Mouse (Mus musculus) CH12.LX (cell line): ENCODE measurements at regions not wholly inside any gene's neighbourhood (a gene's known extent, or its start where the extent isn't known, plus 50 kb on each side); places are given as distances from the start of the nearest gene placed in this dataset.

Experiments
- DNase-seq: peaks from one replicate; pipeline ENCODE4 v3.0.0-alpha.2; 2013; ENCODE audit errors: extremely low read depth
- H3K27ac ChIP-seq: 2 replicates; pipeline ENCODE4 v1.5.1; 2012; ENCODE audit warnings: low read depth, mild to moderate bottlenecking, control low read depth, moderate library complexity; ENCODE audit not compliant: insufficient read depth
- H3K27me3 ChIP-seq: replicated peaks from 2 replicates; pipeline ENCODE3; 2012; ENCODE audit warnings: inconsistent platforms
- H3K36me3 ChIP-seq, 2 experiments: replicated peaks in 1 of 2; 2 replicates each; pipeline versions ENCODE3 to v1.6.1; 2012; ENCODE audit warnings: inconsistent platforms in 1 of 2, low read length in 1 of 2, mild to moderate bottlenecking in 1 of 2, mixed read lengths in 1 of 2, moderate library complexity in 1 of 2; ENCODE audit not compliant: control insufficient read depth in 1 of 2, insufficient read depth in 1 of 2
- H3K4me1 ChIP-seq, 2 experiments: 2 replicates each; pipeline ENCODE4 v1.6.1; 2012; ENCODE audit warnings: inconsistent platforms in 1 of 2, moderate library complexity in 1 of 2; ENCODE audit not compliant: insufficient read depth in 2 of 2, control insufficient read depth in 1 of 2
- H3K4me2 ChIP-seq: 2 replicates; pipeline ENCODE4 v1.6.1; 2012; ENCODE audit warnings: low read depth, mild to moderate bottlenecking, control low read depth; ENCODE audit not compliant: poor library complexity, insufficient read depth, severe bottlenecking
- H3K4me3 ChIP-seq, 3 experiments: fragments of 150-350 bp in 1 of 3; sonication (generic) in 1 of 3; replicated peaks in 1 of 3; 2 replicates each; pipeline versions ENCODE3 to v1.5.1; 2011 to 2012; ENCODE audit warnings: low read depth in 2 of 3, low read length in 2 of 3, mild to moderate bottlenecking in 2 of 3, moderate library complexity in 2 of 3, control low read depth in 1 of 3, improper control_type of control experiment in 1 of 3, inconsistent platforms in 1 of 3, mixed read lengths in 1 of 3; ENCODE audit not compliant: poor library complexity in 1 of 3
- H3K79me2 ChIP-seq: replicated peaks from 2 replicates; pipeline ENCODE4 v1.6.1; 2012; ENCODE audit warnings: mild to moderate bottlenecking, moderate library complexity; ENCODE audit not compliant: control insufficient read depth, poor library complexity, insufficient read depth, severe bottlenecking; ENCODE audit errors: extremely low read depth
- H3K9ac ChIP-seq: 2 replicates; pipeline ENCODE4 v1.6.1; 2012; ENCODE audit warnings: low read depth, mild to moderate bottlenecking, control low read depth, moderate library complexity; ENCODE audit not compliant: insufficient read depth
- H3K9me3 ChIP-seq: replicated peaks from 2 replicates; pipeline ENCODE3; 2012; ENCODE audit warnings: low read length, inconsistent platforms, mixed read lengths
- BHLHE40 ChIP-seq: IDR thresholded peaks from 2 replicates; pipeline ENCODE4 v1.6.1; 2011; ENCODE audit warnings: mild to moderate bottlenecking, low read depth, low read length, improper control_type of control experiment
- CHD1 ChIP-seq: IDR thresholded peaks from 2 replicates; pipeline ENCODE4 v1.6.1; 2012; ENCODE audit warnings: low read depth, low read length, improper control_type of control experiment, inconsistent platforms
- CHD2 ChIP-seq: IDR thresholded peaks from 2 replicates; pipeline ENCODE4 v1.6.1; 2011; ENCODE audit warnings: low read length, improper control_type of control experiment
- CTCF ChIP-seq, 2 experiments: IDR thresholded peaks in 1 of 2; conservative IDR thresholded peaks in 1 of 2; 2 replicates each; pipeline ENCODE4 v1.5.1; 2011 to 2012; ENCODE audit warnings: low read depth in 2 of 2, low read length in 2 of 2, improper control_type of control experiment in 1 of 2, inconsistent platforms in 1 of 2, mild to moderate bottlenecking in 1 of 2, moderate library complexity in 1 of 2
- E2F4 ChIP-seq: IDR thresholded peaks from 2 replicates; pipeline ENCODE4 v1.6.1; 2011; ENCODE audit warnings: low read depth, low read length, improper control_type of control experiment; ENCODE audit not compliant: insufficient replicate concordance
- ELF1 ChIP-seq: IDR thresholded peaks from 2 replicates; pipeline ENCODE4 v1.6.1; 2014; ENCODE audit warnings: low read depth, mild to moderate bottlenecking, inconsistent platforms, low read length, improper control_type of control experiment
- GABPA ChIP-seq: IDR thresholded peaks from 2 replicates; pipeline ENCODE4 v1.6.1; 2012; ENCODE audit warnings: low read depth, low read length, improper control_type of control experiment, inconsistent platforms; ENCODE audit not compliant: insufficient replicate concordance
- HCFC1 ChIP-seq: IDR thresholded peaks from 2 replicates; pipeline ENCODE4 v1.6.1; 2012; ENCODE audit warnings: low read depth, mild to moderate bottlenecking, inconsistent platforms, low read length, improper control_type of control experiment
- IRF4 ChIP-seq: IDR thresholded peaks from 2 replicates; pipeline ENCODE4 v1.6.1; 2014; ENCODE audit warnings: low read depth, mild to moderate bottlenecking, inconsistent platforms, low read length, improper control_type of control experiment
- MAX ChIP-seq: IDR thresholded peaks from 2 replicates; pipeline ENCODE4 v1.6.1; 2011; ENCODE audit warnings: low read length, improper control_type of control experiment
- MAZ ChIP-seq: IDR thresholded peaks from 2 replicates; pipeline ENCODE4 v1.6.1; 2012; ENCODE audit warnings: low read depth, mild to moderate bottlenecking, inconsistent platforms, low read length, improper control_type of control experiment, moderate library complexity
- MEF2A ChIP-seq: IDR thresholded peaks from 2 replicates; pipeline ENCODE4 v1.6.1; 2014; ENCODE audit warnings: low read depth, mild to moderate bottlenecking, inconsistent platforms, low read length, improper control_type of control experiment, borderline replicate concordance
- MXI1 ChIP-seq: IDR thresholded peaks from 2 replicates; pipeline ENCODE4 v1.6.1; 2011; ENCODE audit warnings: mild to moderate bottlenecking, low read depth, low read length, improper control_type of control experiment
- MYC ChIP-seq: IDR thresholded peaks from 2 replicates; pipeline ENCODE4 v1.6.1; 2011; ENCODE audit warnings: low read depth, mild to moderate bottlenecking, improper control_type of control experiment, low read length
- NELFE ChIP-seq: IDR thresholded peaks from 2 replicates; pipeline ENCODE4 v1.6.1; 2011; ENCODE audit warnings: low read depth, low read length, improper control_type of control experiment
- NRF1 ChIP-seq: IDR thresholded peaks from 2 replicates; pipeline ENCODE4 v1.6.1; 2014; ENCODE audit warnings: low read depth, mild to moderate bottlenecking, inconsistent platforms, low read length, improper control_type of control experiment, moderate library complexity
- PAX5 ChIP-seq: IDR thresholded peaks from 2 replicates; pipeline ENCODE4 v1.6.1; 2012; ENCODE audit warnings: low read length, inconsistent platforms, mixed read lengths
- POLR2AphosphoS2 ChIP-seq: IDR thresholded peaks from 2 replicates; pipeline ENCODE4 v1.6.1; 2011; ENCODE audit warnings: low read depth, low read length, improper control_type of control experiment
- RAD21 ChIP-seq: IDR thresholded peaks from 2 replicates; pipeline ENCODE4 v1.6.1; 2011; ENCODE audit warnings: low read depth, mild to moderate bottlenecking, low read length, improper control_type of control experiment, moderate library complexity
- RCOR1 ChIP-seq: conservative IDR thresholded peaks from 2 replicates; pipeline ENCODE4 v1.6.1; 2012; ENCODE audit warnings: low read depth, mild to moderate bottlenecking, inconsistent platforms, low read length, improper control_type of control experiment
- SMC3 ChIP-seq: IDR thresholded peaks from 2 replicates; pipeline ENCODE4 v1.6.1; 2011; ENCODE audit warnings: low read depth, low read length, improper control_type of control experiment
- UBTF ChIP-seq: IDR thresholded peaks from 2 replicates; pipeline ENCODE4 v1.6.1; 2012; ENCODE audit warnings: low read depth, mild to moderate bottlenecking, inconsistent platforms, low read length, improper control_type of control experiment, moderate library complexity
- USF1 ChIP-seq: IDR thresholded peaks from 2 replicates; pipeline ENCODE4 v1.6.1; 2014; ENCODE audit warnings: low read depth, mild to moderate bottlenecking, inconsistent platforms, low read length, improper control_type of control experiment
- ZC3H11A ChIP-seq: IDR thresholded peaks from 2 replicates; pipeline ENCODE4 v1.6.1; 2012; ENCODE audit warnings: low read depth, mild to moderate bottlenecking, inconsistent platforms, low read length, improper control_type of control experiment
- ZMIZ1 ChIP-seq: IDR thresholded peaks from 2 replicates; pipeline ENCODE4 v1.6.1; 2012; ENCODE audit warnings: low read depth, mild to moderate bottlenecking, inconsistent platforms, low read length, improper control_type of control experiment
- ZNF384 ChIP-seq: IDR thresholded peaks from 2 replicates; pipeline ENCODE4 v1.6.1; 2012; ENCODE audit warnings: low read depth, low read length, improper control_type of control experiment, inconsistent platforms
- dilution Hi-C: fragments of 300-500 bp; cut with MboI; formaldehyde crosslinking; loops from 2 replicates; pipeline ENCODE4 v1.14.3; 2020; ENCODE audit warnings: low sequenced_read_pairs; ENCODE audit not compliant: extremely low pct_unique_long_range_greater_than_20kb, extremely low pct_ligation_motif_present
- in situ Hi-C: fragments of 300-500 bp; cut with MboI; formaldehyde crosslinking; loops from 3 replicates; pipeline ENCODE4 v1.14.3; 2019; ENCODE audit warnings: low sequenced_read_pairs, low pct_ligation_motif_present, low pct_unique_long_range_greater_than_20kb, mixed read lengths

- no peak for TF ChIP-seq MXI1
- no peak for TF ChIP-seq POLR2AphosphoS2
- TF ChIP-seq HCFC1 = no peak
- TF ChIP-seq CHD1 = no peak
- TF ChIP-seq, all 38 proteins: peak for 0
- in situ Hi-C loops = no loop called here
Measured at GRCm38 (mm10) chr3:34496839-34497238, 153.4 kb upstream of the Sox2 start.

DNA sequence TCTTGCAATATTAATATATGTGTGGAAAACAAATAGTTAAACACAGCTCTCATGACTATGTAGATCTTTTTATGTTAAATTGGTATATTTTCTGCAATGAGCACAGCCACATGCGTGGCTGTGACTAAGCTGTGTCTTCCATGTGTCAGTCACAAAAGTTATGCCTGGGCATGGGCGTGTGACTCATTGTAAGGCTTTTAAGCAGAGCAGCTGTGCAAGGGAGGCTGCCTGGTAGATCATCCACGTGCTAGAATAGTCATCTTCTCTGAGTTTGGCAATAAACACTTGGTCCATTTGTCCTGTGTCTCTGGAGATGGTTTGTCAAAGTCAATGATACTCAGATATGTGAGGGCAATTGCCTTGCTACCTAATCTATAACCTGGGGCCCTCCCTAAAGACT is 154.6 kb upstream of the Sox2 start:
- Histone ChIP-seq H3K27me3 (no peaks in the 10 kb centered on the region), H3K4me1 (no peaks in the 10 kb centered on the region), H3K4me3 (no peak overlapping the region), H3K27ac (no peak overlapping the region), H3K36me3 (no peaks in the 10 kb centered on the region), H3K9me3 (peaks cover 2% of the 10 kb centered on the region), H3K4me2 (no peak overlapping the region), H3K79me2 (no peaks in the 10 kb centered on the region), H3K9ac (no peak overlapping the region)
- TF ChIP-seq RCOR1 = no peak
- no peak for TF ChIP-seq E2F4
- TF ChIP-seq MYC = no peak
- no peak for TF ChIP-seq CHD1
- TF ChIP-seq USF1 = no peak
- no peak for TF ChIP-seq UBTF
- no peak for TF ChIP-seq SMC3
- TF ChIP-seq ZC3H11A = no peak
- no peak for TF ChIP-seq CTCF (conservative IDR thresholded peaks at IDR 0.05 in 1 of 2, IDR thresholded peaks at IDR 0.05 in 1 of 2; ENCODE audit: low read depth in 2 of 2, low read length in 2 of 2)
- in situ Hi-C loops (no loop called here), dilution Hi-C loops (no loop called here)
- no peak for DNase-seq

More at GRCm38 (mm10) chr3:34496839-34497238, 153.4 kb upstream of the Sox2 start:
- DNase-seq = no peak
- Histone ChIP-seq H3K4me2 (no peak overlapping the region), H3K27me3 (no peaks in the 10 kb centered on the region), H3K27ac (no peak overlapping the region), H3K79me2 (no peaks in the 10 kb centered on the region), H3K36me3 (no peaks in the 10 kb centered on the region), H3K4me3 (no peak overlapping the region), H3K4me1 (no peaks in the 10 kb centered on the region), H3K9ac (no peak overlapping the region), H3K9me3 (peaks cover 2% of the 10 kb centered on the region)
- dilution Hi-C loops = no loop called here

DNA sequence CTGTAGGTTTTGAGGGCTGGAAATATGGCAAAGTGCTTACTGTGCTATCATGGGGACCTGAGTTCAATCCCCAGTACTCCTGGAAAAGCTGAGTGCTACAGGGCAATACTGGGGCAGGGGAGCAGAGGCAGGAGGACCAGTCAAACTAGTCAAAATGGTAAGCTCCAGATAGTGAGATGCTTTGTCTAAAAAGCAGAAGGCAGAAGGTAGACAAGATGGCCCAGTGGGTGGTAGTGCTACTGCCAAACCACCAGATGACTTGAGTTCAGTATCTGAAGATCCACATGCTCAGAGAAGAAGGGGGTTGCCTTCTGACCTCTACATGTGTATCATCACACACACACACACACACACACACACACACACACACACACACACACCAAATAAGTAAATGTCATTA is 156.3 kb upstream of the Sox2 start:
- TF ChIP-seq IRF4 (no peak), ELF1 (no peak), HCFC1 (no peak), CTCF (conservative IDR thresholded peaks at IDR 0.05 in 1 of 2, IDR thresholded peaks at IDR 0.05 in 1 of 2; ENCODE audit: low read depth in 2 of 2, low read length in 2 of 2) (no peak), PAX5 (no peak), BHLHE40 (no peak), MAX (no peak), RAD21 (no peak), ZNF384 (no peak), CHD2 (no peak), CHD1 (no peak), NRF1 (no peak), MEF2A (no peak), E2F4 (no peak), MAZ (no peak), MYC (no peak), NELFE (no peak), ZMIZ1 (no peak), GABPA (no peak)
- Histone ChIP-seq H3K4me3 (no peak overlapping the region), H3K9ac (no peak overlapping the region), H3K27me3 (no peaks in the 10 kb centered on the region), H3K27ac (no peak overlapping the region), H3K9me3 (peaks cover 2% of the 10 kb centered on the region), H3K79me2 (no peaks in the 10 kb centered on the region), H3K36me3 (no peaks in the 10 kb centered on the region), H3K4me1 (no peaks in the 10 kb centered on the region), H3K4me2 (no peak overlapping the region)
- in situ Hi-C loops = no loop called here
- no peak for DNase-seq
- dilution Hi-C loops = no loop called here
